Mouse (Mus musculus): Measurements from ENCODE around the gene Rnf212b.
A peak's percentile ranks its signal among the peaks of the same experiment; 100 is the strongest.

The Rnf212b gene

GRCm38 (mm10) chr14:54876539-54877047 lies 62.7 kb downstream of the Rnf212b start:
- peak; percentile 93 for DNase-seq

GRCm38 (mm10) chr14:54877048-54877715 lies 63.2 kb downstream of the Rnf212b start, which contains the start of gene Ppp1r3e:
TSS of gene Ppp1r3e (minus strand) at chr14:54877550.
- peak; percentile 82 for DNase-seq

GRCm38 (mm10) chr14:54883154-54884021 lies 69.4 kb downstream of the Rnf212b start, which contains the start of the genes Bcl2l2 and Gm20521:
TSS of gene Bcl2l2 (plus strand) at chr14:54883377.
TSS of gene Gm20521 (plus strand) at chr14:54883441.
- peak; percentile 96 for DNase-seq

GRCm38 (mm10) chr14:54884022-54884712 lies 70.2 kb downstream of the Rnf212b start:
- DNase-seq, result peak; percentile 38

- no peak for DNase-seq
Observed at GRCm38 (mm10) chr14:54885309-54885708, 71.4 kb downstream of the Rnf212b start.

GRCm38 (mm10) chr14:54892200-54892599 lies 78.3 kb downstream of the Rnf212b start, which contains the start of gene Pabpn1:
TSS of gene Pabpn1 (plus strand) at chr14:54892500.
- no peak for DNase-seq

GRCm38 (mm10) chr14:54893651-54894181 lies 79.8 kb downstream of the Rnf212b start:
- peak; percentile 96 for DNase-seq

GRCm38 (mm10) chr14:54894296-54895151 lies 80.6 kb downstream of the Rnf212b start:
- peak; percentile 79 for DNase-seq

- peak; percentile 28 for DNase-seq
Observed at GRCm38 (mm10) chr14:54897445-54897844, 83.5 kb downstream of the Rnf212b start.

GRCm38 (mm10) chr14:54900383-54900782 lies 86.4 kb downstream of the Rnf212b start:
- DNase-seq, result peak; percentile 83

GRCm38 (mm10) chr14:54903641-54904040 lies 89.7 kb downstream of the Rnf212b start:
- no peak for DNase-seq
